Mouse (Mus musculus): ENCODE data around the gene Mybpc2.

- TF ChIP-seq CTCF (IDR thresholded peaks at IDR 0.05; ENCODE audit: borderline replicate concordance, extremely low read depth, insufficient read depth, insufficient read length) (no peak), POLR2A (IDR thresholded peaks at IDR 0.05; ENCODE audit: borderline replicate concordance, extremely low read depth, insufficient read depth, insufficient read length, poor library complexity, severe bottlenecking) (no peak)
Measured at GRCm38 (mm10) chr7:44535657-44536589, 11.5 kb upstream of the Mybpc2 start.
